Comparison of ENCODE assay signal across 9 mouse cellular contexts in the genomic region with DNA sequence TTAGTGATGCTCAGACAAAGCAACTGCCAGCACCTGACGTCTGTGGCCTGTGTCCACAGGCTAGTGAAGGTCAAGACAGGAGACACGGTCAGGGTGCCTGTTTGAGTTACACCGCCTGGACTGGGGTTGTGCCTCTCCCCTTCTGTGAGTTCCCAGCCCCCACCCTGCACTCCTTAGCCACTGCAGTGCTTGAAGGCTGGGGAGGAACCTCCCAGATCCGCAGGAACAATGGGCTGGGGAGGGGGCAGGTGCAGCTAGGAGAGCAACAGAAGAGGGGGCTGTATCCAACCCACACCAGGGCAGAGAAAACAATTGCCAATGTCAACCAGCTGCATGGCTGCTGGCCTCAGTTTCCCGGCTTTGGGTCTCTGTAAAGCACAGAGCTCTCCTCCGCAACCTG.
DNase-seq lines count a peak whose midpoint lies in the region; ATAC-seq and TF ChIP-seq lines count a peak whose summit lies in the region.
"Had no signal": no experiment of that assay in that cellular context is flagged by ENCODE, and none has a peak within 500 bp of the region (broad histone marks: within the 10 kb centered on the region; RNA-seq: fewer than 3 reads in every experiment).

No protein-coding gene starts in this region.

- peaks cover 8% of the 10 kb centered on the region; the same call in 1 of the 2 replicates for H3K4me1 ChIP-seq in kidney, postnatal 0 days (replicated peaks; ENCODE audit: insufficient read depth, low read length)
- peaks cover 31% of the 10 kb centered on the region for H3K4me1 ChIP-seq in embryonic facial prominence, embryonic 10.5 days
- peaks cover 20% of the 10 kb centered on the region for H3K4me1 ChIP-seq in hindbrain, embryonic 12.5 days

- intact Hi-C loops in left cerebral cortex, postnatal 25 days (cut with DNase I), result loop anchor here (2.0 kb wide), 1 partner anchor 37 kb away; no protein-coding TSS in a partner anchor

- TF ChIP-seq CTCF in kidney, postnatal 0 days (IDR thresholded peaks at IDR 0.05; ENCODE audit: low read depth), result no peak

- H3K27ac ChIP-seq in kidney, postnatal 0 days, result peak overlapping the region; percentile 13; the same call in 1 of the 2 replicates
- peak overlapping the region; percentile 76; the same call in 1 of the 2 replicates for H3K27ac ChIP-seq in embryonic facial prominence, embryonic 10.5 days (replicated peaks)
- H3K27ac ChIP-seq in hindbrain, embryonic 12.5 days, result peak overlapping the region; percentile 82

- no peak for ATAC-seq in kidney, postnatal 0 days (replicated peaks; ENCODE audit: low FRiP score, low read depth)
- peak; percentile 14; the same call in 1 of the 2 replicates for ATAC-seq in hindbrain, embryonic 12.5 days (ENCODE audit: low FRiP score)
- ATAC-seq: inflammation-experienced regulatory T-cells, adult 6 months had no signal

- peak overlapping the region; percentile 84 for H3K4me2 ChIP-seq in kidney, postnatal 0 days (ENCODE audit: low read length)
- H3K4me2 ChIP-seq in hindbrain, embryonic 12.5 days (replicated peaks), result peak overlapping the region; percentile 74
- H3K4me2 ChIP-seq in myocyte (ENCODE audit: low read depth), result peak overlapping the region; percentile 88

- peak overlapping the region; percentile 45 for H3K4me3 ChIP-seq in kidney, postnatal 0 days (replicated peaks; ENCODE audit: low read depth, low read length)
- H3K4me3 ChIP-seq in embryonic facial prominence, embryonic 10.5 days, result peak overlapping the region; percentile 73
- H3K4me3 ChIP-seq in hindbrain, embryonic 12.5 days, result peak overlapping the region; percentile 57
- H3K4me3 ChIP-seq in myocyte, result peak overlapping the region; percentile 53

- WGBS in kidney, postnatal 0 days, result 25% methylated on average over 6 of the region's 6 CpGs
- 9% methylated on average over 6 of the region's 6 CpGs for WGBS in embryonic facial prominence, embryonic 10.5 days
- WGBS in hindbrain, embryonic 12.5 days, result 12% methylated on average over 6 of the region's 6 CpGs

- peak overlapping the region; percentile 35; the same call in 1 of the 2 replicates for H3K9ac ChIP-seq in kidney, postnatal 0 days (ENCODE audit: low read depth, low read length)
- peak overlapping the region; percentile 72 for H3K9ac ChIP-seq in hindbrain, embryonic 12.5 days

- no peak overlapping the region for H3ac ChIP-seq in myocyte (ENCODE audit: control insufficient read depth, insufficient read length)

- TF ChIP-seq POLR2A in myocyte (IDR thresholded peaks at IDR 0.05; ENCODE audit: insufficient read length, low read depth), result no peak

- H3K9me3 ChIP-seq in kidney, postnatal 0 days (replicated peaks; ENCODE audit: low read length), result no peaks in the 10 kb centered on the region
- no peaks in the 10 kb centered on the region for H3K9me3 ChIP-seq in embryonic facial prominence, embryonic 10.5 days
- no peaks in the 10 kb centered on the region; the same call in 1 of the 2 replicates for H3K9me3 ChIP-seq in hindbrain, embryonic 12.5 days (replicated peaks)

- no peak for DNase-seq in kidney, postnatal 0 days (ENCODE audit: low spot score)
- DNase-seq in kidney, adult 8-10 months, result no peak
- DNase-seq in embryonic facial prominence, embryonic 10.5 days (ENCODE audit: low spot score), result no peak
- no peak for DNase-seq in left cerebral cortex, postnatal 25 days (ENCODE audit: low spot score in 2 of 2)
- DNase-seq in gastrocnemius, adult 18-20 months (ENCODE audit: low spot score), result no peak
- no peak for DNase-seq in lung, postnatal 25 days (ENCODE audit: low spot score)

- H3K79me2 ChIP-seq in myocyte (ENCODE audit: control insufficient read depth, insufficient read depth), result peaks cover 49% of the 10 kb centered on the region

- H3K36me3 ChIP-seq in kidney, postnatal 0 days (ENCODE audit: insufficient read depth, low read length), result no peaks in the 10 kb centered on the region
- no peaks in the 10 kb centered on the region for H3K36me3 ChIP-seq in embryonic facial prominence, embryonic 10.5 days (replicated peaks)
- no peaks in the 10 kb centered on the region for H3K36me3 ChIP-seq in hindbrain, embryonic 12.5 days
- no peaks in the 10 kb centered on the region for H3K36me3 ChIP-seq in myocyte (ENCODE audit: control insufficient read depth, insufficient read depth)

- H3K27me3 ChIP-seq in kidney, postnatal 0 days (ENCODE audit: insufficient read depth, low read length), result no peaks in the 10 kb centered on the region
- peaks cover 40% of the 10 kb centered on the region for H3K27me3 ChIP-seq in embryonic facial prominence, embryonic 10.5 days (replicated peaks; ENCODE audit: low read depth, poor library complexity, severe bottlenecking)
- 0 out of 2 replicates have a peak, but pooled peaks cover 3% of the 10 kb centered on the region for H3K27me3 ChIP-seq in hindbrain, embryonic 12.5 days
- H3K27me3 ChIP-seq in myocyte (ENCODE audit: control insufficient read depth, insufficient read depth, insufficient read length), result no peaks in the 10 kb centered on the region

TF ChIP-seq in myocyte, 11 proteins besides CTCF, POLR2A, EP300 and RAD21:
- TF ChIP-seq MAX (IDR thresholded peaks at IDR 0.05; ENCODE audit: low read depth) (no peak), MYOD1 (IDR thresholded peaks at IDR 0.05; ENCODE audit: control insufficient read depth in 1 of 3, insufficient read length in 2 of 3, low read depth in 2 of 3) (no peak), TCF12 (IDR thresholded peaks at IDR 0.05; ENCODE audit: insufficient read depth, poor library complexity, severe bottlenecking) (no peak), SRF (IDR thresholded peaks at IDR 0.05; ENCODE audit: control insufficient read depth, insufficient read length, low read depth) (no peak), TCF3 (IDR thresholded peaks at IDR 0.05; ENCODE audit: insufficient read length, low read depth) (no peak), CEBPB (IDR thresholded peaks at IDR 0.05; ENCODE audit: insufficient read depth, poor library complexity, severe bottlenecking) (no peak), MYOG (IDR thresholded peaks at IDR 0.05; ENCODE audit: control insufficient read depth in 1 of 3, insufficient read depth in 1 of 3, insufficient read length in 2 of 3, low read depth in 2 of 3) (no peak), POLR2AphosphoS2 (IDR thresholded peaks at IDR 0.05; ENCODE audit: insufficient read length, low read depth) (no peak), E2F4 (IDR thresholded peaks at IDR 0.05; ENCODE audit: insufficient read depth) (no peak), REST (IDR thresholded peaks at IDR 0.05; ENCODE audit: insufficient read depth, insufficient read length) (no peak), USF1 (IDR thresholded peaks at IDR 0.05; ENCODE audit: low read depth) (no peak)

Comparison
In these comparisons a context has a peak if more than half of its experiments do, and no peak if none do; other contexts are left out.
1. H3K27ac ChIP-seq: peak in every context shown above with its lines; median percentile 82 in hindbrain, embryonic 12.5 days; 76 in embryonic facial prominence, embryonic 10.5 days; 13 in kidney, postnatal 0 days.